Mouse (Mus musculus) brain, embryonic 18.5 days (tissue): ENCODE measurements around the gene Greb1.
"Not testable (repeated sequence)": the region's sequence is repeated elsewhere in the genome, so short reads cannot be mapped to it uniquely, and the experiment has no call there.

Experiments
- DNase-seq: peaks from one replicate; pipeline ENCODE4 v3.0.0-alpha.2; 2012; ENCODE audit warnings: low read depth, low spot score

The Greb1 gene

DNA sequence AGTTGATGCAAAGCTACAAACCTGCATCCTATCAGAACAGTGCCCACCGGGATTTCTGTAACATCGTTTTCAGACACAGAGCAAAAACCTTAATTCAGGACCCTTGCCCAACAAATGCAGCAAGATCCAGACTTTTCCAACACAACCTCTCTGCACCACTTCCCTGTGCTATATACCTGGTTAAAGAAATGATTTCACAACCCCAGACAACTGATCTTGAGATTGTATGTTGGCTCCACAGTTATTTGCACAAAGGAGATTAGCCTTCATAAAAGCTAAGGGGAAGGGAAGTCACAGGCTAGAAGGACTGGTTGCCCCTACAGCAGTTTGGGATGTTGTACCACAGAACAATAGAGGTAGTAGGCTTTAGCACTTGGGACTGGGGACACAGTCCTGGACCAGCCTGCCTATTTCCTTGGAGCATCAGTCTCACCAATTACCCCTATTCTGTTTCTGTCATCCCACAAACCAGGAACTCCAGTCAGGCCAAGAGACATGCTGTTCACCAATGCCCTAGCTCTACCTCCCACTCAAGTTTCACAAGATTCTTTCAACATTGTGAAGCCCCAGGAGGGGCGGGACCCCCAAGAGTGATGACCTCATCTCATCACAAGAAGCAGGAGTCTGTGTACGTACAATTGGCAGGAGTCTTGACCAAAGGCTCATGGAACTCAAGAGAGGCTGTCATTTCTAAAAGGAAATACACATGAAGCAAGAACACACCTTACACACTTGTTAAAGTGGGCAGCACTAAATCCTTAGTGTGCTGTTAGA, 36.9 kb downstream of the Greb1 start:
- no peak for DNase-seq

DNA sequence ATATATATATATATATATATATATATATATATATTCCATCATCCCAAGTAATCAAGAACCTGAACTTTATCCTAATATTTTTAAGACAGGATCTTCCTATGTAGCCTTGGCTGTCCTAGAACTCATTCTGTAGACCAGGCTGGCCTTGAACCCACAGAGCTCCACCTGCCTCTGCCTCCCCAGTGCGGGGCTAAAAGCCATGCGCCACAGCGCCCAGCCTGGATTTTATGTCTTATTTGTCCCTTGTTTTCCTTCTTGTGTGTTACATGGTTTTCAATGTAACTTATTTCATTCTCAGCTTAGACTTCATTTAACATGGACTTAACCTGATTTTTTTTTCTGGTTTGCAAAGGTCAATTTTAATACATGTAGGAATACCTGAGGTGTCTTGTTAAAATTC, 39.2 kb downstream of the Greb1 start:
- no peak for DNase-seq

DNA sequence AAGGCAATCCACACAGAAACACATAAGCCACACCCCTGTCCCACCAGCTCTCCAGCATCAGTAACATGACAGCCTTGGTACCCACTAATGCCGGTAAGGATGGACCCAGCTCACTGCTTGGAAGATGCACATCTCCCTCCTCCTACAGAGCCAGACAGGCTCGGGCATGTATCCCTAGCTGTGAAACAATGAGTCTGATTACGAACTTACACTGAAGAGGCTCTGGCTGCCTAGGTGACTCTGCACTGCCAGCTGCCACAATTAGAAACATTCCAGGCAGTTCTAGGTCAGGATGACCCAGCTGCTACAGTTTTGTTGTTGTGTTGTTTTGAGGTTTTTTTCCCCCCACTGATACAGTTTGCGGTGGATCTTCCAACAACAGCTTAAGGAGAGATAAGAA, 40.4 kb downstream of the Greb1 start:
- no peak for DNase-seq

DNA sequence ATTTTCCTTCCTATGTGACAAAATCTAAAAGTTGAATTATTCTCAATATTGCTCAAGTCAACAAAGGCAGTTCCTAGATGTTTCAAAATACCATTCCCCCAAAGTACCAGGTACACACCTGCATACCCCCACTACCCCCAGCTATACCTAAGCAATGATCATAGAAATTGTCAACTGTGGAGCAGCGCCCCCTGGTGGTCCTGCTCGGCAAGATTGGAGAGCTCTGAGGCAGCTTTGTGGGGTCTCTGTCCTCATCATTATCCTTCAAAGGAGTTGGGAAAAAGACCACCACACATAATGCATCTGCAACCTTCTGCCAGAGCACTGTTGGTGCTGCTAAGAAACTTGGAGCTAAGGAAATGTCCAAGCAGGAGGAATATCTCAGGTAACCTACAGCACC, 46.4 kb downstream of the Greb1 start:
- no peak for DNase-seq

DNA sequence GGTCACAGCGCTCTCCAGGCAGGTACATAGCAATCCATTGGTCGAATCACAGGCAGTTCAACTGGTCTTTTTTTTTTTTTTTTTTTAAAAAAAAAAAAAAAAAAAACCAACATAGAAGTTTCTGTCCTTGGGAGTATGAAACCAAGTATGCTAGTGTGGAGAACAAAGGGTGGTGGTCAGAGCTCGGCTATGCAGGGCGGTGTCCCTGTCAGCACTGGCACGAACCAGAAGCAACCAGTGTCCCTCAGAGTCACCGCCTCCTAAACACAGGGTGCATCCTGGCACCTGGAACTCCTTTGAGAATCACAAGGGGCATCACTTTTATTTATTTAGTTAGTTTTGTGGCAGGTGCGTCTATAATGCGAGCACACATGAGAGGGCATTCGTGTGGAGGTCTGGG, 47.1 kb downstream of the Greb1 start:
- no peak for DNase-seq

DNA sequence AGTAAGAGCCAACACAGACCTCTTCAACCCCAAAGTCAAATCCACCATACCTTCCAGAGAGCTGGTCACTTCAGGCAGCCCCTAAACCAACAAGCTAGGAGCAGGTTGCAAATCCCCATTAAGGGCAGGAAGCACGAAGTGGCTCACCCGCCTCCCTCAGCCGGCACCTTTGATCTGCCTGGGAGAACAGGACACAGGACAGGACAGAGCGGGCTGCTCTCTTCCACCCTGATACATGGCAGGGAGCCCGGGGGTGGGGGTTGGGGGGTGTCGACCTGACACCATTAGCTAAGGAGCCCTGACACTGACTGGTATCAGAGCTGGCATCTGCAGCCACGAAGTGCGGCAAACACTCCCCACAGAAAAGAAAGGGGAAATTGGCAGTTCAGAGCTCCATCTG, 47.6 kb downstream of the Greb1 start:
- no peak for DNase-seq

DNA sequence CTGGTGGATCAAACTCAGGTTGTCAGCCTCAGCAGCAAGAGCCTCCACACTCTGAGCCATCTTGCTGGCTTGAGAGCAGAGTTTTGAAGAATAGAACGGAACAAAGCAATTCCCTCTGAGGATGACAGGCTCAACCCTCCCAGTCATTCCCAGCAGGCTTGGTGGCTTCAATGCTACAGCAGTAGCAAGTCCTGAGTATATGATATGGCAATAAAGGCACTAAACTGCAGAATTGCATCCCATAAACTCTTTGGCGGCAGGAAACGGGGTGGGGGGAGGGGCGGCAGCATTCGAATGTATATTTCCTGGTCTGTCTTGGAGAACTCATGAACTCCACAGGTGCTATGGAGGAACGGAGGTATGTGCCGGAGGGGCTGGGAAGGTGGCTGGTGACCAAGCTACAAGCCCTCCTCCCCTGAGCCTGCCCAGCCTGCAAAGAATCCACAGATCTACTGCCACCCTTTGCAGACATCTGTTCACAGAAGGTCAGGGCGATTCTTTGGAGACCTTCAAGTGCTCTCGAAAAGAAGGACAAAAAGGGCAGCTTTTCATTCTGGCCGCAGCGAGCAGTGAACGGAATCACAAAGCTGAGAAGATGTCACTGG, 48.3 kb downstream of the Greb1 start:
- no peak for DNase-seq

DNA sequence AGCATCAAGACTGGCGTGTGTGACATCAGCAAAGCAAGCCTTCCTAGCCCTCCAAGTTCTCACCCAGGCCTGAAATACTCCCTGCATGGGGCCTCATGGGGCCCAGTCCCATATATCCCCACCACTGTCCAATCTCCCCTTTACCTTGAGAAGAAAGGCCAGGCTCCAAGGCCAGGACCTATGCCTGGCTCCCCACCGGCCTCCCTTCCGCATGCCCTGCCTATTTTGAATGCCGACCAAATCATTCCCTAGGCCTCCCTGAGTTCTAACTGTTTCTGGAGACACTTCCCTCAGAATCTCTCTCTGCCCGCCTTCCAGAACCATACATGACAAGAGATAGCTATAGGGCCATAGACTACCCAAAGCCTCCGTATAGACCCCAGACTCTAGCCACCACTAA, 49.1 kb downstream of the Greb1 start:
- no peak for DNase-seq

DNA sequence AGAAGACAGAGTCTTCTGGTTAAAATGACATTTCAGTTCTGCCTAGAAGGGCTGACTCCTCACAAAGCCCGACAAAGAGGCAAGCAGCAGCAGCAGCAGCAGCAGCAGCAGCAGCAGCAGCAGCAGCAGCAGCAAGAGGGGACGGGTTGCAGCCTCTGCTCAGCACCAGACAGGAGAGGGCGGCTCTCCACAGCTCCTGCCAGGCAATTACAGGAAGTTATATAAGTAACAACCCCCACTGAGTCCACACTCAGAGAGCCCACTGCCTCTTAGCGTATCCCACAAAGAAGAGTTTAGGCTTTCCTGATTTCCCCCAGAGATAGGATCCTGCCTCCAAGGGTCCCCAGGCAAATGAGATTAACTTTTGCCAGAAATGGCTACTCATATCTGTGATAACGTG, 60.6 kb downstream of the Greb1 start:
- DNase-seq = no peak

DNA sequence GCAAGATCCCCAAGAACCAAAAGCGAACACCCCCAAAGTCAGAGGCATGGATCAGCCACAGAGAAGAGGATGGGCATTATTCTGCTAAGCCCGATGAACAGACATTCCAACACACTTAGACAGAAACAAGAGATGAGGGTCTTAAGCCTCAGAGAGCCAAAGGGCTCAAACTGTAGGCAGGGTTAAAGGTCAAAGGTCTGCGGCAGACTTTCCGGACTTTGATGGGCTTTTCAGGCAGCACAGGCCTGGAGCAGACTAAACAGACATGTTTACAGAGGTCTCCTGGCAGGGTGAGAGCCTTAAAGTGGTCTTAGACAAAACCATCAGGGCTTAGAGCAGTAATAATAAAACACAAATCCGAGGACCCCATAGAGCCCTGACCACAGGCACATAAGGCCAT, 63.4 kb downstream of the Greb1 start:
- DNase-seq = no peak

DNA sequence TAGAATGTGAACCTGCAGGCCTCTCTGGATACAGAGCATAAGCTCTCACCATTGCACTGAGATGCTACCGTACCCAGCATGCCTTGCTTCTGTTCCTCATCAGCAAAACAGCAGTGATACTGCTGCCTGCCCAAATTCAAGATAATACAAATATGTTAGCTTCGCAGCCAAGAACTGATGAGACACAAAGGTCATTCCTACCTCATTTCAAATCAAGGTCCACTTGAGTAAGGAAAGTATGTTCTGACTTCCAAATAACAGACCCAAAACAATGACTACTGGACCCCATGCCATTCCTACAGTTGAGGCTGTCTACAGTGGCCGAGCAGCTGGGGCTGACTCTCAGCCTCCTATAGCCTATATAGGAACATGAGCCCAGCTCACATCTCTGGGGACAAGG, 66.0 kb downstream of the Greb1 start:
- no peak for DNase-seq

DNA sequence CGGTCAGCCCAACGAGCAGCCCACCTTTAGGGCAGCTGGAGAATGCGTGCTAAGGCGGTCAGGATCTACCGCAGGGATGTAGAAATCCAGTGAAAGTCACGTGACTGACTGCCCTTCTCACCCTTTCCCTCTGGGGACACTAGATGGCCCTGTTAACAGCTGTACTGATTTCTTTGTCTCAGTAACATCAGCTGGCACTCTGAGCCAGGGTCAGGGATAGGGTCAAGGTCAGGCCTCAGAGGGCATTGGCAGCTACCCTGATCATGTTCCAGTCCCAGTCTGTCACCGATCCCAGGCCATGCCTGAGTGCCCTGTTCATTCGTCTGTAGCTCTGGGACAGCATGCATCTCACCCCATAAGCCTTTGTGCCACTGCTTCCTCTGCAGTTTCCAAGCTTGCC, 66.7 kb downstream of the Greb1 start:
- DNase-seq = no peak

DNA sequence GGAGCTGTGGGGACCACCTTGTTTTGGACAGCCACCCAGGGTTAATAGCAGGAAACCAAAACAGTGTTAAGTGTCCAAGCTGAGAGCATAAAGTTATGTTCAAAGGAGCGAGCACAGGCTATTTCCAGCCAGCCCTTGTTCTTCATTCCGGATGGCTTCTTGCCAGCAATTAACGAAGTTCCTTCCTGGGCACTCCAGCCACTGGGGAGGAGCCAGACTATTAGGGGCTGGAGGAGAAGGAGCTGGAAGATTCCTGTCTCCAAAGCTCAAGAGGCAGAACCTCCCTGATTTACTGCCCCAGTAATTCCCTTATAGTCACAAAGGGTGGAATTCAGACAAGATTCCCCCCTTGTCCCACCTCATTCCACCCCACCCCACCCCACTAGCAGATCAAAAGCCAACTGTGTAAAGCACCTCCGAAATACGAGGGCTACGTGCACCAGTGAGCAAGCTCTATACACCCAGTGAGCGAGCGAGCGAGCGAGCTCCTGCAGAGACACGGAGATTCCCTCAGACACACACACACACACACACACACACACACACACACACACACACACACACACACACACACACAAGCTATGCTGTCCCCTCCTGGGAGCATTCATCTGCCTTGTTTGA, 69.5 kb downstream of the Greb1 start:
- no peak for DNase-seq

DNA sequence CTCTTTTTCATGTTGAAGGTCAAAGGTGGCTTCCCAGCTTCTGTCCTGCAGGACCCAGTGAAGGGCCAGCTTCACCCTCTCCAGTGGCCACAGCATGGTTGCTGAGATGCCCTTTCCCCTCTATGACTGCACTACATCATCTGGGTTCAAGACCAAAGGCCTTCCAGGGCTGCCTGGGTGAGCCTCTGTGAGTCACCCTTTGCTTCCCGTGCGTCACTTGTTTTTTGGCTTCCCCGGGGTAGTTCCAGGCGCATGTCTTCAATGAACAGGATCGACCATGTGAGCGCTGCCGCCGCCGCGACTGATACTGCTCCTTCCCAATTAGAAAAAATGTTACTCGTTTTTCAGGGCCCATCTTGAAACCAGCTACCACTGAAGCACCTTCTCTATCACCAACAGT, 70.5 kb downstream of the Greb1 start:
- DNase-seq = no peak

DNA sequence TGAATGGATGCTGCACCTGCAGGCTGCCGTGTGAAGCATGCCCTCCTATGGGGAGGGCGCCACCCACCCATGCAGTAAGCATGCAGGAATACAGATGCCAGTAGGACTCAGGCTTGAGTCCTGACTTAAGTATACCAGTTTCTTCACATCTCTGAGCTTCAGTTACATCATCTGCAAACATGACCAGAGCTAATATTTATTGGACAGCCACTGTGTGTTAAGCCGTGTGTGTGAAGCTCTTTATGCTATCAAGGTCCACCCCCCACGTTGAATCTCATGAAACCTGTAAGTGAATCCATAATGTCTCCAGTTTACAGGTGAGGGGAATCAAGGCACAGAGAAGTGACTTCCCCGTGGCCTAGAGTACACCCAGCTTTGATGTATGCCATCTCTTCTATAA, 72.5 kb downstream of the Greb1 start:
- no peak for DNase-seq

DNA sequence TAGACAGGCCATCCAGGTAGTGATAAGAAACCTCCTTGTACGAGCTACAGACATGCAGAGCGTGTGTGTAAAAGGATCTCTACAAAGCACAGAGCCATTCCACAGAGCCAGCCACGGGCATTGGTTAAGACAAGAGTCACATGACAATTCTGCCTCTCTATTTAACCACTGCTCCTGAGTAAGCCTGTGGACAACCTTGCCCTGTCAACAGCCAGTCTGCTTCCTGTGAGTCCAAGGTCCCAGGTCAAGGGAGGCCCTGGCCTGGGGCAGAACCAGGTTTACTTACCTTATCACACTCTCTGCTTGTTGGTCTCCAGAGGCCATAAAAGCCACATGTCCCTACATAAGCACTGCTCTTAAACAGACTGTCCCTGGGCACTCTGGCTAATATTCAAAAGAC, 74.5 kb downstream of the Greb1 start:
- no peak for DNase-seq

DNA sequence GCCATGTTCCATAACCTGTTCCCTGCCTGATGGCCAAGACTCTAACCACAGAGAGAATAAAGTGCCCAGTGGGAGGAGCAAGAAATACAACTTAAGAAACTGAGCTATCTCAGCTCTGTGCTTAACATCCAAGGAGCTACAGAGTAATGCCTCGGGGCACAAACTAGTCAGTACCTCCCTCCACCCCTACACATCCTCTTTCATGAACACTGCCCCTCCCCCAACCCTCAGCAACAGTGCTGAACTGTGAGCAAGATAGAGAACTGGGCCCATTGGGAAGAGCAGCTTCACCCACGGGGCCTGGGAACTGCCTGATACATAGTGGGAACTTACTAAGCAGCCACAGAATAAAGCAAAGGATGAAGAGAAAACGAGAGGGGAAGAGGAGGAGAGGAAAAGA, 77.1 kb downstream of the Greb1 start:
- DNase-seq = no peak

DNA sequence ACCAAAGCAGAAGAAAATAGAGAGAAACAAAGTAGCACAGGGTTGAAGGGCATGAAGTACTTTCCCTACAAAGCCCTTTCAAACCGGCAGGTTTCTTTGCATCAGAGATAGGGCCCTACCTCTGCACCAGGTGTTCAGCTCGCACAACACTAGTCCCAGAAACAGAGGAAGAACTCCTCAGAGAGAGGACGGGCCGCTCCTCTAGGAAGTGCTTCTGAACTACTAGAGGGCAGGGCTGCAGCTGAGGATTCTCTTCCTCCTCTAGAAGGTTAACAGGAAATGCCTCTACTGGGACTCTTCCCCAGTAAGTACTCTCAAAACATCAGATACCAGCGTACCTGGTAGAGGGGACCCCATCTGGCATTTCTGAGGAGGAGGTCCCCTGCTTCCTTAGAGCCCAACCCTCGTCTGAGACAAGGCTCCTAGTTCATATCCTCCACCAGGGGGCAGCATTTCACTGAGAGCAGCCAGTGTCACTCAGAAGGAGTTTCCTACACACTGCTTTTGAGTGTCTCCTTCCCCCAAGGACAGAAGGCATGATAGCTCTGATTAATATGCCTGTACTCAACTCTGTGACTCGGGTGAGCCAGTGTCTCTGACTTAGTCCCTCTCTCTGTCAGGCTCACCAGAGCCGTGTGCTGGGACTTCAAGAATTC, 81.9 kb downstream of the Greb1 start:
- no peak for DNase-seq

DNA sequence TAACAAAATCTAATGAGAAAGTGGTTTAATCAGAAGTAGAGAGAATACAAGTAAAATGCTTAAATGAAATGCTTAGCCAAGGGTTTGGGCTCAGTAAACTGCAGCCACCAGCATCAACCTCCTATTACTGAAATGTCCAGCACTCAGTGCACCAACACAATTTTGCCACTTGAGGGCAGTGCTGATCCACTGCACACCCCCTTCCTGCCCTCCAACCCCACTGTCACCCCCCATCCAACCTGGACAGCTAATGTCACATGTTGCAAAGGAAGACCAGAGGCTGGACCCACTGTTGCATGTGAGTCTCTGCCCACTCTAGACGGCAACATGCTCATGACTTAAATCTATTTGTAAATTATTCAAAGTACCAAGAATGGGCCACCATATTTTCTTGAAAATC, 83.0 kb downstream of the Greb1 start:
- no peak for DNase-seq

DNA sequence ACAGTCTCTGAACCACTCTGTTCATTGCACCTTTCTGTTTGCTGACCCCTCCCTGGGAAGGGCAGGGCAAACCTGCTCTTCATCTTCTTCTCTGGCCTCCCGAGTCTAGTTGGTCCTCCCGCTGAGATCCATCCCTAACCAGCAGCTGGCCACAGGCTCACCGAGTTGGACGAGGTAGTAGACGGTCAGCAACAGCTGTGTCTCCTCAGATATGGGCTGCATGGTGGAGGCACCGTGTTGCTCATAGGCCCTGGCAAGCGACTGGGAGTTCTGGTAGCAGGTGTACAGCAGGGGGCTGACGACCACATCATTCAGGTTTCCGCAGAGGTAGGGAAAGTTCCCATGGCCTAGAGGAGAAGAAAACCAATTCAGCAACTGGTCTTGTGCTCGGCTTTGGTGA, 86.1 kb downstream of the Greb1 start:
- no peak for DNase-seq

DNA sequence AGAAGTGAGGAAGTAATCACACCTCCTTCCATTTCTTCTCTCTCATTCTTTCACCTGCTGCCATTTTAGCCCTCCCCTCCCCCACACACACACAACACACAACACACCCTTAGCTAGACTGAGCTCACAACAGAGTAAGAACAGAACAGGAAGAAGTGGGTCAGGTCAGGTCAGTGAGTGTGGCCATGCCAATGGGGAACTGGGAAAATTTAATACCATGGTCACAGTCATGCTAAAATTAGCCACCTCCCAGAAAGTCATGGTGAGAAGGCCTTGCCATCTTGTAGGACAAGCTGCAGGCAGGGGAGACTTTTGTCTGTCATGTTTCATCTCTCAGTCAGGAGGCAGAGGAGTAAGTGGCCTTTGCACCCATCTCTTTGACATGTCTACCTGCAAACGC, 102.0 kb downstream of the Greb1 start:
- DNase-seq = no peak

DNA sequence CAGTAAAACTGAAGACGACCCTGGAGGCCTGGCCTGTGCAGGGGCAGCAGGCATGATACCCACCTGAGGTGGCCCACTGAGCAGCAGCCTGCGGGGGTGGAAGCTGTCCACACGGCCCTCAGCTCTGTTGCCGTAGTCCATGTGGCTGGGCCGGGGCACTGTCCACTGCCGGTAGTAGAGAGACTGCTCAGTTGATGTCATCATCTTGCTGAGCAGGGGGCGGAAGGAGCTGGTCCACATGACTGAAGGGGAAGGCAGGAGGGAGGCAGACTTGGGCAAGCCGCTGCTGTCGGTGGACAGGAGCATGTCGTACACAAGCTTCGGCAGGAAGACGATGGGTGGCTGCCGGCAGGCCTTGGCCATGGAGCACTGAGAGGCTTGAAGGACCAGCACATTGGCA, 104.5 kb downstream of the Greb1 start:
- DNase-seq = no peak

DNA sequence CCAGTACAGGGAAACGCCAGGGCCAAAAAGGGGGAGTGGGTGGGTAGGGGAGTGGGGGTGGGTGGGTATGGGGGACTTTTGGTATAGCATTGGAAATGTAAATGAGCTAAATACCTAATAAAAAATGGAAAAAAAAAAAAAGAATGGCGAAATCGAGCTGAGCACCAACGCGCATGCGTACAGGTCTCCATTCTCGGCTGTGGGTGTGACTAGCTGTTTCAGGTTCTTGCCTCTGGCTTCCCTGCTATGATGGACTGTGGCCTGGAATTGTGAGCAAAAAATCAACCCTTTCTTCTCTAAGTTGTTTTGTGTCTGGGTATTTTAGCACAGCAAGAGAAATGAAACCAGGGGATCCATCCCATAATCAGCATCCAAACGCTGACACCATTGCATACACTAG, 105.4 kb downstream of the Greb1 start:
- not testable (repeated sequence) for DNase-seq
